In the genomic region with DNA sequence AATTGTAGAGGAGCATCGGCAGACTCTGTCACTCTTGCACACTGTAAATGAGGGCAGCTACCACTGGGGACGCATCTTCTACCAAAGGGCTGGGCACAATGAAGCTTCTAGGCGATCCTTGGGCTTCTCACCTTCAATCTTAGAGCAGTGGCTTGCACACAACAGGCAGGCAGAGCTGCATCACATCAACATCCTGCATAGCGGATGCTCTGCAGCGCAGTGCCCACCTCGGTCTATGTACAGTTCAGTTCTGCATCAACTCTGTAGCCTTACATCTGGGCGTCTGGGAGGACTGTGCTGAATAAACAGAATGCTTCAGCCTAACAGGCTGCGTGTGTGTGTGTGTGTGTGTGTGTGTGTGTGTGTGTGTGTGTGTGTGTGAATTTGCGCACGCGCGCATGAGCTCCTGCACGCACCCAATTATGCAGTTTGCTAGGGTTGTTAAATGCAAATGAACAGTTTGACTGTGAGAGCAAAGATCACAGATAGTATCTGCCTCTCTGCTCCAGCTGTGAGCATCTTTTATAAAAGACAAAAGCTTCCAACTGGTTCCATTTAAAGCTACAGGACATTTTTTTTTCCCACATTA, we compare ENCODE assay signal across 9 mouse cellular contexts.
DNase-seq lines count a peak whose midpoint lies in the region; ATAC-seq lines count a peak whose summit lies in the region.
"Had no signal": no experiment of that assay in that cellular context is flagged by ENCODE, and none has a peak within 500 bp of the region (broad histone marks: within the 10 kb centered on the region; RNA-seq: fewer than 3 reads in every experiment).

No protein-coding gene starts in this region.

- H3K36me3 ChIP-seq in heart, embryonic 10.5 days, result no peaks in the 10 kb centered on the region
- H3K36me3 ChIP-seq in midbrain, embryonic 16.5 days (ENCODE audit: control insufficient read depth, insufficient read depth, low read length), result no peaks in the 10 kb centered on the region

- no peak for DNase-seq in heart, embryonic 10.5 days (ENCODE audit: low spot score)
- DNase-seq in heart, postnatal 10 days, result no peak
- DNase-seq in cerebellum, postnatal 14 days, result peak; percentile 68 to 71
- peak; percentile 67 to 72 for DNase-seq in frontal cortex, postnatal 36 days (ENCODE audit: low spot score in 2 of 2)
- DNase-seq in layer of hippocampus, adult 8-10 months (ENCODE audit: low spot score in 2 of 2), result peak; percentile 53 to 68
- no peak for DNase-seq in spleen, adult 12 weeks (ENCODE audit: low spot score)
- no peak for DNase-seq in spleen, adult 18-20 months

- no peak overlapping the region for H3K4me3 ChIP-seq in heart, embryonic 10.5 days
- peak overlapping the region; percentile 40 for H3K4me3 ChIP-seq in midbrain, embryonic 16.5 days (ENCODE audit: low read depth, low read length)
- H3K4me3 ChIP-seq: erythroblast, embryonic 14.5 days had no signal

- H3K27me3 ChIP-seq in heart, embryonic 10.5 days (ENCODE audit: insufficient read depth, poor library complexity, severe bottlenecking), result no peaks in the 10 kb centered on the region
- no peaks in the 10 kb centered on the region for H3K27me3 ChIP-seq in midbrain, embryonic 16.5 days (ENCODE audit: control insufficient read depth, insufficient read depth, low read depth, low read length)

- H3K4me1 ChIP-seq in heart, embryonic 10.5 days, result peaks cover 28% of the 10 kb centered on the region
- H3K4me1 ChIP-seq in midbrain, embryonic 16.5 days (ENCODE audit: control insufficient read depth, insufficient read depth, low read length), result peaks cover 28% of the 10 kb centered on the region

- peak; percentile 91 for ATAC-seq in midbrain, embryonic 16.5 days

- WGBS in heart, embryonic 10.5 days, result 37% methylated on average over 13 of the region's 13 CpGs
- whole genome bisulfite sequencing in midbrain, embryonic 16.5 days, result 10% methylated on average over 13 of the region's 13 CpGs

- H3K9ac ChIP-seq in midbrain, embryonic 16.5 days (ENCODE audit: low read depth, low read length), result peak overlapping the region; percentile 52

- intact Hi-C loops in heart, postnatal 10 days (cut with DNase I), result no loop called here

- peak overlapping the region; percentile 55 for H3K4me2 ChIP-seq in midbrain, embryonic 16.5 days (ENCODE audit: low read length)

- peak overlapping the region; percentile 44; the same call in 1 of the 2 replicates for H3K27ac ChIP-seq in heart, embryonic 10.5 days
- peak overlapping the region; percentile 83 for H3K27ac ChIP-seq in midbrain, embryonic 16.5 days (ENCODE audit: low read length)

- no peaks in the 10 kb centered on the region for H3K9me3 ChIP-seq in heart, embryonic 10.5 days
- no peaks in the 10 kb centered on the region for H3K9me3 ChIP-seq in midbrain, embryonic 16.5 days (replicated peaks; ENCODE audit: control insufficient read depth, low read length, poor library complexity, severe bottlenecking)

Comparison
In these comparisons a context has a peak if more than half of its experiments do, and no peak if none do; other contexts are left out.
1. DNase-seq: peak in cerebellum, postnatal 14 days (2 of 2), frontal cortex, postnatal 36 days (2 of 2) and layer of hippocampus, adult 8-10 months (2 of 2); none in heart, embryonic 10.5 days (single experiment), heart, postnatal 10 days (0 of 2), spleen, adult 12 weeks (single experiment) and spleen, adult 18-20 months (0 of 2).